Mouse (Mus musculus) limb, embryonic 12.5 days (tissue): ENCODE measurements around the gene Zfp1. TPM values are rescaled to one million over a fixed set of nuclear protein-coding genes. Genes with fewer than 3 reads are reported as not detected.

ENCODE experiments used
- ATAC-seq: fragments of 200-750 bp; cut with Nextera tagmentation; 2 replicates; pipeline ENCODE4 v1.8.0; 2017; ENCODE audit warnings: low read depth, moderate TSS enrichment; ENCODE audit not compliant: insufficient number of reproducible peaks, insufficient read depth, low FRiP score, low TSS enrichment
- H3K27ac ChIP-seq: fragments of 300-500 bp; sonication (generic); 2 replicates; pipeline ENCODE4 v1.5.1; 2016; ENCODE audit warnings: mild to moderate bottlenecking, moderate library complexity
- H3K27me3 ChIP-seq: fragments of 300-500 bp; sonication (generic); 2 replicates; pipeline ENCODE4 v1.6.1; 2016; ENCODE audit warnings: mild to moderate bottlenecking, moderate library complexity
- H3K36me3 ChIP-seq: fragments of 300-500 bp; sonication (generic); 2 replicates; pipeline ENCODE4 v1.6.1; 2016; ENCODE audit warnings: mild to moderate bottlenecking, moderate library complexity
- H3K4me1 ChIP-seq: fragments of 300-500 bp; sonication (generic); replicated peaks from 2 replicates; pipeline ENCODE4 v1.6.1; 2016
- H3K4me2 ChIP-seq: fragments of 300-500 bp; sonication (generic); 2 replicates; pipeline ENCODE4 v1.6.1; 2016; ENCODE audit warnings: mild to moderate bottlenecking, moderate library complexity
- H3K4me3 ChIP-seq: fragments of 300-500 bp; sonication (generic); replicated peaks from 2 replicates; pipeline ENCODE4 v1.5.1; 2016; ENCODE audit warnings: mild to moderate bottlenecking
- H3K9ac ChIP-seq: fragments of 300-500 bp; sonication (generic); replicated peaks from 2 replicates; pipeline ENCODE4 v1.6.1; 2016; ENCODE audit warnings: mild to moderate bottlenecking, moderate library complexity
- H3K9me3 ChIP-seq: fragments of 300-500 bp; sonication (generic); 2 replicates; pipeline ENCODE4 v1.6.1; 2016; ENCODE audit warnings: mild to moderate bottlenecking, moderate library complexity
- WGBS: fragments of 180-500 bp; shearing (Covaris S2); methylation state at CpG from one replicate; pipeline ENCODE4 v1.1.7; 2016; 5-methylcytosine and 5-hydroxymethylcytosine counted together
- polyA plus RNA-seq: library from polyadenylated mRNA; unstranded; fragments of >200 nt; fragmentation: Nextera tagmentation; extraction: Ambion mirVana; gene quantifications from 2 replicates; pipeline ENCODE4 v1.2.1, GENCODE M21; 2016

Gene Zfp1
- polyA plus RNA-seq, 1 experiment from 2014 or later: 28.3 TPM

DNA sequence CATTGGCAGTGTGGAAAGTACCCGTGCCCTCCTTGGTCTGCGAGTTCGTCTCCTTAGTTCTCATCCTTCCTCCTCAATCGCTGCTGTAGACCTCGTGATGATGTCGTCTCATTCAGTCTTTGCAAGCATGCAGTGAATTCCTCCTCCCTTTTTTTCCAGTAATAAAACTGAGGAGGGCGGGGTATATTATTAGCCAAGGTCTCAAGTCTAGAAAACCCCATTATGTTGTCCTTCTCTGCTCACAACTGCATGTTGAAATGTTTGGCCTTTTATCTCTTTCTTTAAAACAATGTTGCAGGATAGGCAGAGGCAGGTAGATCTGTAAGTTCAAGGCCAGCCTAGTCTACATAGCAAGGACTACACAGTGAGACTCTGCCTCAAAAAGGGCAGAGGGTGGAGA is 35.8 kb upstream of the Zfp1 start:
- H3K27ac ChIP-seq: no peak overlapping the region
- no peak overlapping the region for H3K4me2 ChIP-seq
- H3K36me3 ChIP-seq: peaks cover 40% of the 10 kb centered on the region
- no peak overlapping the region for H3K9ac ChIP-seq
- WGBS: 93% methylated on average over 7 of the region's 7 CpGs
- no peak for ATAC-seq
- H3K4me3 ChIP-seq: no peak overlapping the region
- no peaks in the 10 kb centered on the region for H3K27me3 ChIP-seq
- H3K4me1 ChIP-seq: no peaks in the 10 kb centered on the region
- H3K9me3 ChIP-seq: no peaks in the 10 kb centered on the region

DNA sequence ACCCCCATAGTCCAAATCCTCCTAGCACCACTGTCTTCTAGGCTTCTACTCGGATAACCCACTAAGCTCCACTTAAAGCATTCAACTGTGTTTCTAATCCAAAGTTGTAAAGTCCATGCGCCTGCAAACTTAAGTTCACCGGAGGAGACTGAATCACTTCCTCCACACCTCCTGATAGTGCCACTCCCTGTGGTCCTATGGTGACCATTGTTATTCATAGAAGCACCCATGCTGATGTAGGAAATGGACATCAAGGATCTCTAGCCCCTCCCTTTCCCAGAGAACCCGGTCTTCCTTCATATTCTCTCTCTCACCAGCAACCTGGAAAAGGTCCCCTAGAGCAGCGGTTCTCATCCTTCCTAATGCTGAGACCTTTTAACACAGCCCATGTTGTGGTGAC is 30.0 kb upstream of the Zfp1 start:
- WGBS: 74% methylated on average over 5 of the region's 5 CpGs
- ATAC-seq: no peak
- H3K9me3 ChIP-seq: no peaks in the 10 kb centered on the region
- H3K4me1 ChIP-seq: peaks cover 5% of the 10 kb centered on the region; the same call in 1 of the 2 replicates
- H3K4me3 ChIP-seq: no peak overlapping the region
- no peaks in the 10 kb centered on the region for H3K27me3 ChIP-seq
- no peak overlapping the region for H3K9ac ChIP-seq
- H3K27ac ChIP-seq: no peak overlapping the region
- H3K4me2 ChIP-seq: no peak overlapping the region
- peaks cover 47% of the 10 kb centered on the region for H3K36me3 ChIP-seq

DNA sequence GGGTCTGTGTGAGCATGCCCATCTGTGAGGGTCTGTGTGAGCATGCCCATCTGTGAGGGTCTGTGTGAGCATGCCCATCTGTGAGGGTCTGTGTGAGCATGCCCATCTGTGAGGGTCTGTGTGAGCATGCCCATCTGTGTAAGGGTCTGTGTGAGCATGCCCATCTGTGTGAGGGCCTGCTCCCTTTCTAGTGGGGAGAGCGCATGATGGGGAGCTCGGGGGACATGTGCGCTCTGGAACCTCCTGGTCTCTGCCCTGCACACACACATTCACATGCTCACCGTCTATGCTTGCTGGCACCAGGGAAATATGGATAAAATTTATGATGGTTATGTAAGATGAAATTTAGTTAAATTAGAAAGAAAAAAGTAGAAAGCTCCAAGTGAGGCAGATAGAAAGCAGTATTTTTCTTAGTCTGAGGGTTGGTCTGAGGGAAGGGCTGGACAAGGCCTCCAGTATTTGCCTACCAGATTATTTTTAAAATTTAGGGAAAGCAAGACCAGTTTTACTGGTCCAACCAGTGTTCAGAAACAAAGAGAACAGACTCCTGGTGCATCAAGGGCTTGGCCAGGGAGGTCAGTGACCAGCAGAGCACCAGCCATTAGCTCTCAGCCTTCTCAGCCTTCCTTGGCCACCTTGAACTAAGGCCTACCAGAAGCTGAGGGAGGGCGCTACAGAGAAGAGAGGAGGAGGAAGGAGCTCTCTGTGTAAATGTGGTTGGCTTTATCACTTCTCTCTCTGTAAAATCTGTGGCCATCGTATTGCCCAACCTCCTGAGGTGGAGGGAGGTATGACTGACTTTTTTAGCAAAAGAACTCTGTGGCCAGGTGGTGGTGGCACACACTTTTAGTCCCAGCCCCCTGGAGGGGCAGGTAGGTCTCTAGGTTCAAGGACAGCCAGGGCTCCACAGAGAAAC is 28.2 kb upstream of the Zfp1 start:
- H3K4me3 ChIP-seq: no peak overlapping the region
- no peaks in the 10 kb centered on the region for H3K27me3 ChIP-seq
- peaks cover 50% of the 10 kb centered on the region for H3K36me3 ChIP-seq
- no peak for ATAC-seq
- H3K27ac ChIP-seq: no peak overlapping the region
- H3K9me3 ChIP-seq: no peaks in the 10 kb centered on the region
- no peak overlapping the region for H3K4me2 ChIP-seq
- 93% methylated on average over 6 of the region's 6 CpGs for WGBS
- peaks cover 7% of the 10 kb centered on the region; the same call in 1 of the 2 replicates for H3K4me1 ChIP-seq
- H3K9ac ChIP-seq: no peak overlapping the region

DNA sequence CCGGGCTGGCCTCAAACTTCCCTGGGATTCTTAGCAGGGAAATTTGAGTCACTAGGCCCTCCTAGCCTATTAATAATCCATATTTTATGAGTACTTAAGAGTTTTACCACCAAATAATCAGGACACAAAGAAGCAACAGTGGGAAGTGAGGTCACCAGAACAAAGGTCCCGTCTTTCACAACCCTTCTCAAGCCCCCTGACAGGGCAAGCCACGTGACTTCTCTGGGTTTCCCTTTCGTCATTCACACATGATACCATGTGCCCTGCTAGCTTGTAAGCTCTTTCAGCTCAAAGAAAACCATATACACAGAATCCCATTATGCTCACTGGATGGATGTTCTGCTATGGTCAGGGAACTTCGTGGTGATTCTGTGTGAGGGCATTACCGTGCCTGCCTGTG is 25.4 kb upstream of the Zfp1 start:
- Histone ChIP-seq H3K27ac (no peak overlapping the region), H3K9me3 (no peaks in the 10 kb centered on the region), H3K9ac (no peak overlapping the region), H3K4me3 (no peak overlapping the region), H3K4me2 (no peak overlapping the region), H3K36me3 (peaks cover 57% of the 10 kb centered on the region), H3K4me1 (peaks cover 7% of the 10 kb centered on the region; the same call in 1 of the 2 replicates), H3K27me3 (no peaks in the 10 kb centered on the region)
- no peak for ATAC-seq
- WGBS: 73% methylated on average over 6 of the region's 6 CpGs

DNA sequence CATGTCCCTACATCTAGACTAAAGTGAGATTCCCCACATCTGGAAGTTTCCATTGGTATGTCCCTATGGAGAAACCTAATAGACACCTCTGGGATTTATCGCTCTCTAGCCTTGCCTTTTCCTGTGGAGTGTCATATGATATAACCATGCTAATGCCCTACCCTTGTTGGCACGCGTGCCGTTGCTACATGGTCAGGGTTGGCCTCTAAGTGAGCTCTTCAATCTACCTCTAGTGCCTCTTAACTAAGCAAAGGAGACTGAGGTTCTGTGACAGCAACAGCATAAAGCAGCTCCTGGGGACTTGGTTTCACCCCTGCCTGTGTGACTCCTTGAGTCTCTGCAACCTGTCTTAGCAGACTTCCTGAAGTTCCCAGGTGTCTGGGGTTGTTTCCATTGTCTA is 24.9 kb upstream of the Zfp1 start:
- ATAC-seq: no peak
- peaks cover 55% of the 10 kb centered on the region for H3K36me3 ChIP-seq

DNA sequence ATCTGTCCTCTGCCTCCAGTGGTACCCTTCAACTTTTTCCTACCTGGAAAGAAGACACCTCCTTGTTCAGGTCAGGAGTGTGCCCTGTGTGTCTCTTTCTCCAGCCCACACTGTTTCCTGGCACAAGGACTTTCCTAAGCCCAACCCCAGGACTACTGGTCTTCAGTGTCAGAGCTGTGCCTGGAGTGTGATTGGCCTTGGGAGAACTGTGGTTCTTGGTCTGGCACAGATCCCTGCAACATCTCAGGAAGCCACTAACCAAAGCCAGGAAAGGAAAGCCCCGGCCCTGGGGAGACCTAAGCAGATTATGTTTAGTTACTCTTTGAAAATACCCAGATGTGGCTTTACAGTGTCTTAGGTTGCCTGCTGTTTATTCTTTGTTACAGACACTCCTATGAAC is 23.3 kb upstream of the Zfp1 start:
- Histone ChIP-seq H3K9me3 (no peaks in the 10 kb centered on the region), H3K4me1 (peaks cover 7% of the 10 kb centered on the region; the same call in 1 of the 2 replicates), H3K27me3 (no peaks in the 10 kb centered on the region), H3K9ac (no peak overlapping the region), H3K4me3 (no peak overlapping the region), H3K36me3 (peaks cover 56% of the 10 kb centered on the region), H3K27ac (no peak overlapping the region), H3K4me2 (no peak overlapping the region)
- 100% methylated on average over 1 of the region's 1 CpGs for WGBS
- ATAC-seq: no peak

More for the DNA sequence above, 24.9 kb upstream of the Zfp1 start:
- H3K4me2 ChIP-seq: no peak overlapping the region
- H3K27me3 ChIP-seq: no peaks in the 10 kb centered on the region
- H3K9ac ChIP-seq: no peak overlapping the region
- WGBS: 93% methylated on average over 4 of the region's 4 CpGs
- no peak overlapping the region for H3K4me3 ChIP-seq
- H3K27ac ChIP-seq: no peak overlapping the region
- no peaks in the 10 kb centered on the region for H3K9me3 ChIP-seq
- peaks cover 7% of the 10 kb centered on the region; the same call in 1 of the 2 replicates for H3K4me1 ChIP-seq

GRCm38 (mm10) chr8:111622104-111622503 is 21.1 kb upstream of the Zfp1 start:
- Histone ChIP-seq H3K27me3 (no peaks in the 10 kb centered on the region), H3K4me2 (no peak overlapping the region), H3K4me3 (no peak overlapping the region), H3K27ac (no peak overlapping the region), H3K4me1 (peaks cover 7% of the 10 kb centered on the region; the same call in 1 of the 2 replicates), H3K9ac (no peak overlapping the region), H3K9me3 (no peaks in the 10 kb centered on the region), H3K36me3 (peaks cover 64% of the 10 kb centered on the region)
- 85% methylated on average over 3 of the region's 3 CpGs for WGBS
- no peak for ATAC-seq

DNA sequence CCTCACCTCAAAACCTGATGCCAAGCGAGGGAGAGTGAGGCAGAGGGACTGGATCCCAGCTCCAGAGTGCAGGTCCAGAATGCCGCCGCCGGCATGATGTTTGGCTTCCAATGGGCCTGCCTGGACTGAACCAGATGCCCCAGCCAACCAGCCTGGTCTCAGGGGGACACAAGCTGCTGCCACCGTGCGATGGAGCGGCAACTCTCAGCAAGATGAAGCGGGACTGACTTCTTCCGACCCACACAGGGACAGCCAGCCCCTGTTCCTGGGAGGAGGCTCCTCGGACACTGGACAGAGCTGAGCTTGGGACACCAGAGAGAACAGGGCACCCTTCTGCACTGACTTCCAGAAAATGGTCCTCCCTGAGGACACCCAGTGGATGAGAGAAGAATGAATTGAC is 20.6 kb upstream of the Zfp1 start:
- H3K4me1 ChIP-seq: peaks cover 7% of the 10 kb centered on the region; the same call in 1 of the 2 replicates
- no peak overlapping the region for H3K27ac ChIP-seq
- no peaks in the 10 kb centered on the region for H3K27me3 ChIP-seq
- WGBS: 95% methylated on average over 10 of the region's 10 CpGs
- H3K4me3 ChIP-seq: no peak overlapping the region
- H3K9ac ChIP-seq: no peak overlapping the region
- ATAC-seq: no peak
- H3K4me2 ChIP-seq: no peak overlapping the region
- peaks cover 67% of the 10 kb centered on the region for H3K36me3 ChIP-seq
- H3K9me3 ChIP-seq: no peaks in the 10 kb centered on the region

DNA sequence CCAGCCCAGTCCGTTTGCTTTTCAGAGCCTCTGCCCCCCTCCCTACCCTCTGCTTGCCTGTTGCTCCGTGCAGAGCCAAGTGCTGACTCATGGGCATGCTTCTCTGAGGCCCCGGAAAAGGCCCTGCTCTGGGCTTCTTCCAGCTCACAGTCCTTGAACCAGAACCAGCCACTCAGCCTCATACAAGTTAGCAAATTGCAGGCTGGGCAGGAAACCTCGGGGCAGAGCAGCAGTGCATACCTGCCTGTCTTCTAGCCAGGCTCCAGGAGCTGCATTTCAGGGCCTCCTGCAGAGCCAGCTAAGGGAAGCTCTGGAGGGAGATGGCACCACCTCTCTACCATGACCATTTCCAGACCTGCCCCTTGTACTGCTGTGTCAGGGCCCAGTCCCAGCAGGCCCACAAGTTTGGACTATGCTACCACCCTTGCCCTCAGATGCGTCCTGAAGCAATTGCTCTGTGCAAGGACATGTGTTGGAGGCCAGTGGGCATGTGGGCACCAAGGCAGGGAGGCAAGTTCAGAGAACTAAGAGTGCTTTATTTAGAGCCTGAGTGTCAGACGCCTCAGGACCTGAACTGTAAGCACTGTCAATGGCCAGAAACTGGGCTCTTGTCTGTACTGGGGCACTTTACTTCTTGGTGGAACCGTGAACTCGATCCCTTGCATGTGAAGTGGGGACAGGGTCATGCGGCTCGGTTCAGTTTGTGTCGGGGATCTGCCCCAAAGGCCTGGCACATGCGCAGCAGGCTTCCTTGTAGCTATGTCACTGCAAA is 18.9 kb upstream of the Zfp1 start:
- H3K27ac ChIP-seq: no peak overlapping the region
- ATAC-seq: no peak
- no peak overlapping the region for H3K4me3 ChIP-seq
- H3K9me3 ChIP-seq: no peaks in the 10 kb centered on the region
- no peaks in the 10 kb centered on the region for H3K27me3 ChIP-seq
- no peaks in the 10 kb centered on the region for H3K4me1 ChIP-seq
- no peak overlapping the region for H3K4me2 ChIP-seq
- WGBS: 86% methylated on average over 12 of the region's 12 CpGs
- H3K36me3 ChIP-seq: peaks cover 74% of the 10 kb centered on the region
- H3K9ac ChIP-seq: no peak overlapping the region

DNA sequence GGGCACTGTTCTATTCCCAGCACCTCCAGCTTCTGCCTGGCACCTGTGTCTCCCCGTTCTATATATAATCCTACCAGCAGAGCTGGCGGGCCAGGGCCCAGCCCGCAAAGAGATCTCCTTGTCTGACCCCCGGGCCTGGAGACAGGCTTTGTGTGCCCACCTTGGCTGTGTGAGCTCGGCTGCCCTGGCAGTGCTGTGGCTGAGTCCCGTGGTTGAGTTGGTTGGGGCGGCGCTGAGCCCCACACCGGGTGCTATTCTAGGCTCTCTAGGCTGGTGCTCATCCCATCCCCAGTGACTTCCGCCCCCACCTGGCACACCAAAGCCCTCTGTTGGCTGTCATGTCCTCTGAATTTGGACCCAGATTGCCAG is 18.4 kb upstream of the Zfp1 start:
- Histone ChIP-seq H3K27me3 (no peaks in the 10 kb centered on the region), H3K36me3 (peaks cover 69% of the 10 kb centered on the region), H3K27ac (no peak overlapping the region), H3K4me3 (no peak overlapping the region), H3K9me3 (no peaks in the 10 kb centered on the region), H3K4me1 (peaks cover 3% of the 10 kb centered on the region; the same call in 1 of the 2 replicates), H3K9ac (no peak overlapping the region), H3K4me2 (no peak overlapping the region)
- no peak for ATAC-seq
- 92% methylated on average over 10 of the region's 10 CpGs for WGBS

- H3K4me3 ChIP-seq: no peak overlapping the region
- peaks cover 7% of the 10 kb centered on the region; the same call in 1 of the 2 replicates for H3K4me1 ChIP-seq
- no peak overlapping the region for H3K27ac ChIP-seq
- WGBS: 34% methylated on average over 6 of the region's 6 CpGs
- H3K4me2 ChIP-seq: no peak overlapping the region
- peaks cover 59% of the 10 kb centered on the region for H3K36me3 ChIP-seq
- ATAC-seq: no peak
- H3K9ac ChIP-seq: no peak overlapping the region
- H3K9me3 ChIP-seq: no peaks in the 10 kb centered on the region
- H3K27me3 ChIP-seq: no peaks in the 10 kb centered on the region
Observed at GRCm38 (mm10) chr8:111625694-111626527, 17.3 kb upstream of the Zfp1 start.
